Mouse (Mus musculus) kidney, adult 8-10 months (tissue): ENCODE results near the gene Hist1h4a.
"Not testable (repeated sequence)": the region's sequence is repeated elsewhere in the genome, so short reads cannot be mapped to it uniquely, and the experiment has no call there.

ENCODE experiments used
- DNase-seq, 2 experiments: peaks; one replicate each; pipeline ENCODE4 v3.0.0; 2022

Gene Hist1h4a

GRCm38 (mm10) chr13:23740910-23741309 is 20.1 kb downstream of the Hist1h4a start:
- DNase-seq: no peak

GRCm38 (mm10) chr13:23740256-23740840 is 20.7 kb downstream of the Hist1h4a start:
- no peak for DNase-seq

- DNase-seq: no peak
These were observed 21.1 kb downstream of the Hist1h4a start for GRCm38 (mm10) chr13:23739922-23740252.

DNA sequence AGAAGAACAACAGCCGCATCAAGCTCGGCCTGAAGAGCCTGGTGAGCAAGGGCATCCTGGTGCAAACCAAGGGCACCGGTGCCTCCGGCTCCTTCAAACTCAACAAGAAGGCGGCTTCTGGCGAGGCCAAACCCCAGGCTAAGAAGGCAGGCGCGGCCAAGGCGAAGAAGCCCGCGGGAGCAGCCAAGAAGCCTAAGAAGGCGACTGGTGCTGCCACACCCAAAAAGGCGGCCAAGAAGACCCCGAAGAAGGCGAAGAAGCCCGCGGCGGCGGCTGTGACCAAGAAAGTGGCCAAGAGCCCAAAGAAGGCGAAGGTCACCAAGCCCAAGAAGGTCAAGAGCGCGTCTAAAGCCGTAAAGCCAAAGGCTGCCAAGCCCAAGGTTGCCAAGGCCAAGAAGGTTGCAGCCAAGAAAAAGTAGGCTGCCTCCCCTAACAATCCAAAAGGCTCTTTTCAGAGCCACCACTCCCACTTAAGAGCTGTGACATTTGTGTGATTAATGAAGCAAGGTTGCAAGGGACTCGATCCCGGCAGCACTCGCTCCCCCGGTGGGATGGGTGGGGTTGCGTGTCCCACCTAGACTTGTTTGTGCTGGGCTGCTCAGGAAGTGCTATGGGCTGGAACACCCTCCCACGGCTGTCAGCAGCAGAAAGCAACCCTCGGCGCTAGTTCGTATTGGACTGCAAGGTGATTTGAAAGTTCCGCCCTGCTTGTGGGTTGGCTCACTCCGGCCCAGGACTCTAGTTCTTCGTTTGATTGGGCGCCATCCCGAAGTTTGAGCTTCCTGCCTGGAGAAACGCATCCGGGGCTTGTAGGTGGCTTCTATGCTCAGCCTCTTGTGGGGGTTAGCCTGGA is 21.7 kb downstream of the Hist1h4a start:
- peak; percentile 97 to 98 for DNase-seq

- DNase-seq: peak; percentile 89 to 92
These were observed 22.4 kb downstream of the Hist1h4a start, which contains the start of gene Hist1h1c for GRCm38 (mm10) chr13:23738677-23739068. Hist1h1c (plus strand) TSS chr13:23738808.

GRCm38 (mm10) chr13:23738041-23738440 is 23.0 kb downstream of the Hist1h4a start:
- no peak for DNase-seq

DNA sequence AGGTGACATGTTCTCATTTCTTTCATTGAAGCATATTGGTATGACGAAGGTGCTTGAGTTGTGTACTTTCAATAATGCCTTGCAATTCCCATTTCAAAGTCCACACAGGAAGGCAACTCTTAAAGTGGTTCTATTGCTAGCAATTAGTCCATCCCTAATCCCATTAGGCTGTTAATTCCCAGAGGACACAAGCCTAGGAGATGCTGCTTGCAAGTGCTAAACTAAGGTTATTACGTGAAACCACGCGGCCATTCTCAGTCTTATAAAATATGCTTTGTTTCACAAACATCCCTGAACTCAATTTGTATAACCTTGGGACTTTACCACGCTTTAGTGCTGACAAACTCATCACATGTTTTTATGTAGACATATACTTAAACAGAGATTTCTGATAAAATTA is 23.9 kb downstream of the Hist1h4a start:
- DNase-seq: no peak

DNA sequence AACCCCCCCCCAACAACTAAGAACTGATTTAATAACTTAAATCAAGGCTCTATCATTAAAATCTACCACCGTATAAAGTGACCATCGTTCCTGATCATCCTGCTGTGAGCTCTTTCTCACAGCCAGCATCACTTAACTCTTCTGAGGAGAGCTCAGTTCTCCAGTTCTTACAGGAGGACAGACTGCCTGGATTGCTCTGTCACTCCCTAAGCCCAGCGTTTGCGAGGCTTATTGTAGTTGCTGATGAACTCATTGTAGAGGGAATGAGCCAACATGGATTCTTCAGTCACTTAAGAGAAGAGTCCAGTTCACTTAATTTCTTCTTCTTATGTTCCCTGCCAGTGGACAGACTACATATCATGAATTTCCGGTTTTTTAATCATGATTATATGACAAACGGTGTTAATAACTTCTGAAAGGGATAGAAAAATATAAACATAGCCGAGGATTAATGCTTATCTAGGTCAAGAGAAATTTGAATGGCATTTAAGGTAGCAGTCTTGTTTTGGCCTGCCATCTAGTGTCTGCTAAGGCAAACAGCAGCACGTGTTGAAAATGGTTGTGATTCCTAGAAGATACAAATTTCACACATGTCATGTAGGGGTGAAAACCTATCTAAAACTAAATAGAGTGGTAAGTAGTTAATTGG is 28.8 kb downstream of the Hist1h4a start:
- DNase-seq: peak in 1 of 2 experiments; percentile 41

GRCm38 (mm10) chr13:23730479-23730878 is 30.6 kb downstream of the Hist1h4a start:
- peak; percentile 73 to 90 for DNase-seq

- no peak for DNase-seq
These were observed 31.3 kb downstream of the Hist1h4a start for GRCm38 (mm10) chr13:23729706-23730105.

DNA sequence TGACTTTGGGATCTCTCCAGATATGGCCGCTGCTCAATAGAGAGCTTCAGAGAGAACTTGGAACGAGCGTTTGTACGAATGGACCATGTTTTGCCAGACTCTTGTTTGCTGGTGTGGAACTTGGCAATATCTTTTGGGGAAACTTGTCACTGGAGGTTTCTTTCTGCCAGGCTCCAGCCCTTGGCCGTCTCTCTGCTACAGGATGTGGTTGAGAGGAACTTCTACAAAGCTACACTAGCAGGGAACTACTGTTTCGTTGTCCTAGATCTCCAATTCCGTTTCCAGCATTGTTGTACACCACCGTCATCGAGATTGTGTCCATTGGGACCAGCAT is 31.9 kb downstream of the Hist1h4a start:
- DNase-seq: no peak

GRCm38 (mm10) chr13:23728472-23729191 is 32.4 kb downstream of the Hist1h4a start:
- DNase-seq: no peak

DNA sequence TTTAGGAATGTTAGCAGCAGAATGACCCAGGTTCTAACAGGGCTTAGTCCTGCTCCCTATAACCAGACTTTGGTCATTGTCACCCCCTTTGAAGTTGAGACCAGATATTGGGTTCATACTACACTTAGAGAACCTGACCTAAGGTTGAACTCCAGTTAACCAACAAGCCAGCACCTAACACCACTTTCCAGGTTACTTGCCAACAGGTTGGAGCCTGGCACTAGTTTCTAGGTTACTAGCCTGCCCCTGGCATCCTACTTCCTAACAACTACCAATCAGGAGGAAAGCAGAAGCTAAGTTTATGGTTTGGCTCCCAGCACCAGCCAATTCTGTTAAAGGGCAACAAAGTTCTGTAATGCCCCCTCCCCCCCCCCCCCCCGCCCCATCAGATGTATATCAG is 35.8 kb downstream of the Hist1h4a start:
- no peak for DNase-seq

DNA sequence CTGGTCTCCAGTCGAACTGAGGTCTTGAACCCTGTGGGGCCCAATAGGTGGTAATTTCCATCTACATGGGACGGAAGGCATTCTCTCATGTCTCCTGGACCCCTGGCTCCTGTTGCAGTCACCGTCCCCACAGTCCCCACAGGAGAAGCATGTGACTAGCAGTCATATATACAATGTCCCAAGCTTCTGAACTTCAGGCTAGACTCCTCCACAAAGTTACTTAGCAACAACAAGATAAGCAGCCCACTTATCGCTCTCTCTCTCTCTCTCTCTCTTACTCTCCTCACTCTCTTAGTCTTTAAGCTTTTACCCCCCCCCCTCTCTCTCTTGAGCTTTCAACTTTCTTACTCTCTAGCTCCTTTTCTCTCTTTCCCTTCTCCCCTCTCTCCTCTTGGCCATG is 36.8 kb downstream of the Hist1h4a start:
- DNase-seq: no peak

GRCm38 (mm10) chr13:23717593-23718245 is 43.3 kb downstream of the Hist1h4a start:
- DNase-seq: not testable (repeated sequence)

- DNase-seq: no peak
These were observed 43.9 kb downstream of the Hist1h4a start for GRCm38 (mm10) chr13:23717176-23717575.

GRCm38 (mm10) chr13:23716261-23717042 is 44.6 kb downstream of the Hist1h4a start:
- peak in 1 of 2 experiments; percentile 0 for DNase-seq
